Mouse (Mus musculus) 416B (cell line): Measurements from ENCODE around the gene Slco2b1.
"Not testable (repeated sequence)": the region's sequence is repeated elsewhere in the genome, so short reads cannot be mapped to it uniquely, and the experiment has no call there.

Source experiments
- DNase-seq: peaks from one replicate; pipeline ENCODE4 v3.0.0; 2011; ENCODE audit warnings: low read depth

Slco2b1 gene

GRCm38 (mm10) chr7:99711166-99711565 is at the start of gene Slco2b1:
Gene Slco2b1 (minus strand): TSS chr7:99711340.
- DNase-seq: peak; percentile 97

- no peak for DNase-seq
These were observed 28.1 kb upstream of the Slco2b1 start for GRCm38 (mm10) chr7:99739276-99739675.

- DNase-seq: not testable (repeated sequence)
These were observed 24.4 kb upstream of the Slco2b1 start for GRCm38 (mm10) chr7:99735491-99735890.

GRCm38 (mm10) chr7:99734612-99735011 is 23.5 kb upstream of the Slco2b1 start:
- peak; percentile 89 for DNase-seq

- no peak for DNase-seq
These were observed 18.8 kb upstream of the Slco2b1 start, which contains the start of gene Olfr520 for GRCm38 (mm10) chr7:99729973-99730372. Gene Olfr520 (plus strand): TSS chr7:99730273.

- peak; percentile 61 for DNase-seq
These were observed 5.4 kb upstream of the Slco2b1 start for GRCm38 (mm10) chr7:99716536-99716935.

- peak; percentile 82 for DNase-seq
These were observed 1.3 kb upstream of the Slco2b1 start for GRCm38 (mm10) chr7:99712431-99712830.

GRCm38 (mm10) chr7:99710476-99710875 is 664 bp downstream of the Slco2b1 start:
- peak; percentile 60 for DNase-seq

- no peak for DNase-seq
These were observed 1.1 kb downstream of the Slco2b1 start for GRCm38 (mm10) chr7:99709992-99710391.

- no peak for DNase-seq
These were observed 2.4 kb downstream of the Slco2b1 start for GRCm38 (mm10) chr7:99708750-99709149.

GRCm38 (mm10) chr7:99708301-99708721 is 2.8 kb downstream of the Slco2b1 start:
- DNase-seq: no peak

- DNase-seq: no peak
These were observed 3.5 kb downstream of the Slco2b1 start for GRCm38 (mm10) chr7:99707671-99708070.

- DNase-seq: peak; percentile 65
These were observed 4.0 kb downstream of the Slco2b1 start for GRCm38 (mm10) chr7:99707038-99707595.

GRCm38 (mm10) chr7:99706341-99707037 is 4.7 kb downstream of the Slco2b1 start:
- DNase-seq: peak; percentile 70

GRCm38 (mm10) chr7:99704736-99705519 is 6.2 kb downstream of the Slco2b1 start:
- no peak for DNase-seq

GRCm38 (mm10) chr7:99702201-99702600 is 8.9 kb downstream of the Slco2b1 start:
- DNase-seq: no peak

GRCm38 (mm10) chr7:99700641-99701040 is 10.5 kb downstream of the Slco2b1 start:
- no peak for DNase-seq

GRCm38 (mm10) chr7:99699709-99700151 is 11.4 kb downstream of the Slco2b1 start:
- DNase-seq: no peak

- no peak for DNase-seq
These were observed 12.0 kb downstream of the Slco2b1 start for GRCm38 (mm10) chr7:99699106-99699505.

- DNase-seq: no peak
These were observed 12.6 kb downstream of the Slco2b1 start for GRCm38 (mm10) chr7:99698576-99698975.

GRCm38 (mm10) chr7:99695471-99696057 is 15.6 kb downstream of the Slco2b1 start:
- DNase-seq: no peak

GRCm38 (mm10) chr7:99694424-99694823 is 16.7 kb downstream of the Slco2b1 start:
- DNase-seq: not testable (repeated sequence)
